Mouse (Mus musculus): ENCODE data around the gene 4932438A13Rik.

DNA sequence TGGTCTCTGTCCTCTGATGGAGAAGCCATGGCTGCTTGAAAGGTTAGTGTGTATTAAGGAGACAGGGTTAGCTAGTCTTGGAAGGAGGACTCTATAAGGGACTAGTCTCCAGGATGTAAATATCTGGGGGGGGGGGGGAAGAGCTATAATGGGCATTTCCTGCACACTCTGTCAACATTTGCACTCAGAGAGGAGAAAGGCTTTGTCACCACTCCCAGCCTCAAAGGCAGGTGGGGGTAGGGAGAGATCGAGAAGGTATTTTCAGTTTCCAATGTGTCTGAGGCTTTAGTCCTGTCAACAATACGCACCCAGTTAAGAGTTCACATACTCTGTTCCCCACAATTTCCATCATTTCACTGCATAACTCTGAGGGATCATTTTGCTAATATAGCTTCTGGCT is 28.1 kb upstream of the 4932438A13Rik start:
- TF ChIP-seq EP300 (IDR thresholded peaks at IDR 0.05; ENCODE audit: insufficient read depth, low read depth, low read length) (no peak), CTCF (IDR thresholded peaks at IDR 0.05; ENCODE audit: low read depth, low read length) (no peak), POLR2A (IDR thresholded peaks at IDR 0.05; ENCODE audit: insufficient read depth, low read length) (no peak)

Measured in ES-Bruce4 (cell line).